Mouse (Mus musculus): Measurements from ENCODE around the gene Cd207. TPM values are rescaled to one million over a fixed set of nuclear protein-coding genes. Genes with fewer than 3 reads are reported as not detected.

The Cd207 gene
- polyA plus RNA-seq (2015; fragmentation: Nextera tagmentation; extraction: Ambion mirVana): 1.3 and 1.6 TPM in 2 replicates

DNA sequence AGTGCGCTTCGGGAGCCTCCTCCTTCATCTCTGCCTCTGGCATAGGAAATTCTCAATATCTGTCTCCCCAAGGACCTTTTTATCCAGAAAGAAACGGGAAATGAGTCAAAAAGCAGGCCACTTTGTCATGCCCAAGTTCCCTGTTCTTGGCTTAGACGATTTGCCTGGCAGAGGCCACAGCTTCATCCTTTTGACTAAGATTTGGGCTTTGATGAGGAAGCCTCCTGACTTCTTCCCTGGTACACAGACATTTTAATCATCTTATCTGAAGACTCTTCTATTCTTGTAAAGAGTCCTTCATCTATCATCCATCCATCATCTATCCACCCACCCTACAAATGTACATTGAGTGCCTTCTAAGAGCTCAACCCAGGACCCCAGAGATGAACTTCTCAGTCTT, at the start of gene Cd207:
Gene Cd207 (minus strand): TSS at position 101 of the 400 bp plus-strand sequence.
- DNase-seq (no peak), ATAC-seq (no peak)
- no peak for TF ChIP-seq EP300 (IDR thresholded peaks at IDR 0.05; ENCODE audit: low read depth)
- TF ChIP-seq CTCF (IDR thresholded peaks at IDR 0.05; ENCODE audit: low read depth): no peak
- Histone ChIP-seq H3K9me3 (ENCODE audit: low read length) (no peaks in the 10 kb centered on the region), H3K4me2 (ENCODE audit: low read depth, low read length) (no peak within 1 kb of the TSS), H3K4me1 (ENCODE audit: insufficient read depth) (no peaks in the 10 kb centered on the region), H3K4me3 (ENCODE audit: low read depth, low read length) (no peak within 1 kb of the TSS), H3K27ac (ENCODE audit: low read depth) (no peak within 1 kb of the TSS), H3K27me3 (ENCODE audit: insufficient read depth, low read length) (no peaks in the 10 kb centered on the region), H3K36me3 (replicated peaks; ENCODE audit: insufficient read depth, low read length) (no peaks in the 10 kb centered on the region), H3K9ac (replicated peaks) (no peak within 1 kb of the TSS)
- 53% methylated on average over 4 of the region's 4 CpGs for WGBS (ENCODE audit: insufficient replicate concordance)

DNA sequence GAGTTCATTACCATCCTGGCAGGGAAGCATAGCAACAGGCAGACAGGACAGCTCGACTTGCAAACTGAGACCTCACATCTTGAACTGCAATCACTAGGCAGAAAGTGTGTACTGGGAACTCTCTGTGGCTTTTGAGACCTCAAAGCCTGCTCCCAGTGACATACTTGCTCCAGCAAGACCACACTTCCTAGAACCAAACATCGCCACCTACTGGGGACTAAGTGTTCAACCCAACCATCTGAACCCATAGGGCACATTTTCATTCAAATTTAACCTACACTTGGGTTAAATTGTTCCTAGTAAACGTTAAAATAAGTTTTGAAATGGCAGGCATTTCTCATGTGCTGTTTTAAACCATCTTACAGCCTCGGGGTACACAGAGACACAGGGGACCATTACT, 49.5 kb upstream of the Cd207 start:
- H3K9me3 ChIP-seq (ENCODE audit: low read length): no peaks in the 10 kb centered on the region
- H3K27me3 ChIP-seq (ENCODE audit: insufficient read depth, low read length): peaks cover 9% of the 10 kb centered on the region; the same call in 1 of the 2 replicates
- H3K4me1 ChIP-seq (ENCODE audit: insufficient read depth): no peaks in the 10 kb centered on the region
- H3K36me3 ChIP-seq (replicated peaks; ENCODE audit: insufficient read depth, low read length): no peaks in the 10 kb centered on the region
- no peak overlapping the region for H3K27ac ChIP-seq (ENCODE audit: low read depth)
- no peak overlapping the region for H3K4me3 ChIP-seq (ENCODE audit: low read depth, low read length)
- H3K9ac ChIP-seq (replicated peaks): no peak overlapping the region
- ATAC-seq (no peak), DNase-seq (no peak)
- no peak overlapping the region for H3K4me2 ChIP-seq (ENCODE audit: low read depth, low read length)
- TF ChIP-seq EP300 (IDR thresholded peaks at IDR 0.05; ENCODE audit: low read depth): no peak
- peak; percentile 42 for TF ChIP-seq CTCF (IDR thresholded peaks at IDR 0.05; ENCODE audit: low read depth)
- 39% methylated on average over 4 of the region's 4 CpGs for WGBS (ENCODE audit: insufficient replicate concordance)

DNA sequence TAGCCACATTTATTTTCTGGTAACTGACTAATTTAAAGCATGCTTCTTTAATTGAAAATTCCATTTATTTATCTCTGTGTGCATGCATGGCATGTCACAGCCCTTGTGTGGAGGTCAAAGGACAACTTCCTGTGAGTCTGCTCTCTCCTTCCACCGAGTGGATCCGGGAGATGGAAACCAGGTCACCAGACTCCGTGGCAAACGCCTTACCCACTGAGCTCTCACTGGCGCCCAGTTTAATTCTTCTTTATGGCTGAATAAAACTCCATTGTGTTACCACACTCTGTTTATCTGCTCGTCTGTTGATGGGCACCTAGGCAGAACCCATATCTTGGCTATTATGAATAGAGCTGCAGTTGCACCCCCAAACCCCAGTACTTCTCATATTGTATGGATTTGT, 44.9 kb upstream of the Cd207 start:
- Histone ChIP-seq H3K9ac (replicated peaks) (no peak overlapping the region), H3K36me3 (replicated peaks; ENCODE audit: insufficient read depth, low read length) (no peaks in the 10 kb centered on the region), H3K27ac (ENCODE audit: low read depth) (no peak overlapping the region), H3K4me2 (ENCODE audit: low read depth, low read length) (no peak overlapping the region), H3K9me3 (ENCODE audit: low read length) (no peaks in the 10 kb centered on the region), H3K27me3 (ENCODE audit: insufficient read depth, low read length) (peaks cover 51% of the 10 kb centered on the region), H3K4me3 (ENCODE audit: low read depth, low read length) (no peak overlapping the region), H3K4me1 (ENCODE audit: insufficient read depth) (no peaks in the 10 kb centered on the region)
- 17% methylated on average over 6 of the region's 6 CpGs for WGBS (ENCODE audit: insufficient replicate concordance)
- DNase-seq (no peak), ATAC-seq (no peak)
- TF ChIP-seq EP300 (IDR thresholded peaks at IDR 0.05; ENCODE audit: low read depth) (no peak), CTCF (IDR thresholded peaks at IDR 0.05; ENCODE audit: low read depth) (no peak)

- TF ChIP-seq CTCF (IDR thresholded peaks at IDR 0.05; ENCODE audit: low read depth): no peak
- TF ChIP-seq EP300 (IDR thresholded peaks at IDR 0.05; ENCODE audit: low read depth): no peak
- no peaks in the 10 kb centered on the region for H3K36me3 ChIP-seq (replicated peaks; ENCODE audit: insufficient read depth, low read length)
- H3K4me2 ChIP-seq (ENCODE audit: low read depth, low read length): no peak overlapping the region
- no peak overlapping the region for H3K4me3 ChIP-seq (ENCODE audit: low read depth, low read length)
- ATAC-seq: no peak
- H3K4me1 ChIP-seq (ENCODE audit: insufficient read depth): peaks cover 5% of the 10 kb centered on the region
- H3K27me3 ChIP-seq (ENCODE audit: insufficient read depth, low read length): peaks cover 95% of the 10 kb centered on the region
- DNase-seq: no peak
- 3% methylated on average over 8 of the region's 8 CpGs for WGBS (ENCODE audit: insufficient replicate concordance)
- no peak overlapping the region for H3K27ac ChIP-seq (ENCODE audit: low read depth)
- no peak overlapping the region for H3K9ac ChIP-seq (replicated peaks)
- no peaks in the 10 kb centered on the region for H3K9me3 ChIP-seq (ENCODE audit: low read length)
Observed at GRCm38 (mm10) chr6:83717026-83717425, 39.4 kb upstream of the Cd207 start.

- 2% methylated on average over 30 of the region's 30 CpGs for WGBS (ENCODE audit: insufficient replicate concordance)
- Histone ChIP-seq H3K9me3 (ENCODE audit: low read length) (no peaks in the 10 kb centered on the region), H3K27me3 (ENCODE audit: insufficient read depth, low read length) (peaks cover 96% of the 10 kb centered on the region), H3K27ac (ENCODE audit: low read depth) (no peak overlapping the region), H3K9ac (replicated peaks) (no peak overlapping the region), H3K4me2 (ENCODE audit: low read depth, low read length) (peak overlapping the region; percentile 1; the same call in 1 of the 2 replicates), H3K4me1 (ENCODE audit: insufficient read depth) (peaks cover 14% of the 10 kb centered on the region), H3K36me3 (replicated peaks; ENCODE audit: insufficient read depth, low read length) (no peaks in the 10 kb centered on the region), H3K4me3 (ENCODE audit: low read depth, low read length) (no peak overlapping the region)
- no peak for ATAC-seq
- TF ChIP-seq CTCF (IDR thresholded peaks at IDR 0.05; ENCODE audit: low read depth) (no peak), EP300 (IDR thresholded peaks at IDR 0.05; ENCODE audit: low read depth) (no peak)
- no peak for DNase-seq
Observed at GRCm38 (mm10) chr6:83715461-83716196, 38.0 kb upstream of the Cd207 start.

- H3K27me3 ChIP-seq (ENCODE audit: insufficient read depth, low read length): peaks cover 95% of the 10 kb centered on the region
- TF ChIP-seq CTCF (IDR thresholded peaks at IDR 0.05; ENCODE audit: low read depth) (no peak), EP300 (IDR thresholded peaks at IDR 0.05; ENCODE audit: low read depth) (no peak)
- no peak overlapping the region for H3K27ac ChIP-seq (ENCODE audit: low read depth)
- H3K36me3 ChIP-seq (replicated peaks; ENCODE audit: insufficient read depth, low read length): no peaks in the 10 kb centered on the region
- no peak overlapping the region for H3K4me2 ChIP-seq (ENCODE audit: low read depth, low read length)
- no peaks in the 10 kb centered on the region for H3K9me3 ChIP-seq (ENCODE audit: low read length)
- DNase-seq: no peak
- no peak for ATAC-seq
- no peak overlapping the region for H3K9ac ChIP-seq (replicated peaks)
- no peak overlapping the region for H3K4me3 ChIP-seq (ENCODE audit: low read depth, low read length)
- 2% methylated on average over 34 of the region's 34 CpGs for WGBS (ENCODE audit: insufficient replicate concordance)
- H3K4me1 ChIP-seq (ENCODE audit: insufficient read depth): peaks cover 14% of the 10 kb centered on the region
Observed at GRCm38 (mm10) chr6:83714221-83715123, 36.8 kb upstream of the Cd207 start.

Data from liver, postnatal 0 days (tissue).